Mouse (Mus musculus): Measurements from ENCODE around the gene Thumpd1. TPM values are rescaled to one million over a fixed set of nuclear protein-coding genes. Genes with fewer than 3 reads are reported as not detected.

Gene Thumpd1
- polyA plus RNA-seq, 1 experiment from 2014 or later: 72.0 TPM

DNA sequence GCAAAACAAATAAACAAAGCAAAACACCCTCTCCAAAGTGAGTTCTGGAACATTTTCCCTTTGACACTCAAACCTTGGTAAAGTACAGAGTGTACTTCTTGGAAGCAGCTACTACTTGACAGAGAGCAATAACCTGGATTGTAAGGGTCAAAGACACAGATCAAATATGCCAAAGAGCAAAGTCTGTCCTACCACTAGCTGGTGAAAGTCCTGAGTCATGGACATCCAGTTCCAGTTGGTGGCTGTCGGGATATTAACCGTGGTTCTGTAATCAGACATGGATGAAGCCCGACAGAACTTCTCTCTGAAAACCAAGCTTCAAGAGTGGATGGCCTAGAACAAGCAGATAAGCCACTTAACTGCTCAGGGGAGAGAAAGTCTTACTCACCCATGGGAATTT lies 52.7 kb downstream of the Thumpd1 start:
- no peaks in the 10 kb centered on the region for H3K36me3 ChIP-seq
- no peaks in the 10 kb centered on the region for H3K4me1 ChIP-seq
- no peak for ATAC-seq (ENCODE audit: borderline replicate concordance, extremely low read depth, low FRiP score, low TSS enrichment)
- H3K4me2 ChIP-seq: no peak overlapping the region
- WGBS: 79% methylated on average over 3 of the region's 3 CpGs
- H3K9me3 ChIP-seq: no peaks in the 10 kb centered on the region
- no peaks in the 10 kb centered on the region for H3K27me3 ChIP-seq
- no peak overlapping the region for H3K27ac ChIP-seq
- no peak overlapping the region for H3K9ac ChIP-seq
- no peak overlapping the region for H3K4me3 ChIP-seq

Other genes starting within 250 kb of the Thumpd1 start
- not detected in 2 replicates for gene Umod, start 241.5 kb downstream of the Thumpd1 start, polyA plus RNA-seq (2015; fragmentation: Nextera tagmentation; extraction: Ambion mirVana)
- 0.19 TPM in 1 of 2 replicates, not detected in the other for gene Acsm5, start 201.3 kb downstream of the Thumpd1 start, polyA plus RNA-seq (2015; fragmentation: Nextera tagmentation; extraction: Ambion mirVana)
- 0.14 TPM in 1 of 2 replicates, not detected in the other for gene Pdilt, start 197.3 kb downstream of the Thumpd1 start, polyA plus RNA-seq (2015; fragmentation: Nextera tagmentation; extraction: Ambion mirVana)
- gene Acsm2, start 166.5 kb downstream of the Thumpd1 start, polyA plus RNA-seq (2015; fragmentation: Nextera tagmentation; extraction: Ambion mirVana): 0.20 TPM in 1 of 2 replicates, not detected in the other
- gene Acsm1, start 113.8 kb downstream of the Thumpd1 start, polyA plus RNA-seq (2015; fragmentation: Nextera tagmentation; extraction: Ambion mirVana): 3.5 and 4.0 TPM in 2 replicates
- 0.09 TPM in 1 of 2 replicates, not detected in the other for gene Acsm4, start 30.8 kb downstream of the Thumpd1 start, polyA plus RNA-seq (2015; fragmentation: Nextera tagmentation; extraction: Ambion mirVana)
- 0.15 and 0.29 TPM in 2 replicates for gene Acsm3, start 40.1 kb upstream of the Thumpd1 start, polyA plus RNA-seq (2015; fragmentation: Nextera tagmentation; extraction: Ambion mirVana)
- 22.8 and 23.9 TPM in 2 replicates for gene Rexo5, start 73.2 kb upstream of the Thumpd1 start, polyA plus RNA-seq (2015; fragmentation: Nextera tagmentation; extraction: Ambion mirVana)
- 26.3 and 26.7 TPM in 2 replicates for gene Eri2, start 73.3 kb upstream of the Thumpd1 start, polyA plus RNA-seq (2015; fragmentation: Nextera tagmentation; extraction: Ambion mirVana)
- 7.0 and 9.0 TPM in 2 replicates for gene Lyrm1, start 175.1 kb upstream of the Thumpd1 start, polyA plus RNA-seq (2015; fragmentation: Nextera tagmentation; extraction: Ambion mirVana)
- 9.4 and 11.3 TPM in 2 replicates for gene Dcun1d3, start 175.5 kb upstream of the Thumpd1 start, polyA plus RNA-seq (2015; fragmentation: Nextera tagmentation; extraction: Ambion mirVana)

Data from lung, embryonic 15.5 days (tissue).